Mouse (Mus musculus) intestine, postnatal 0 days (tissue): ENCODE results near the gene Zfp747. TPM values are rescaled to one million over a fixed set of nuclear protein-coding genes. Genes with fewer than 3 reads are reported as not detected.

Experiments used
- ATAC-seq: fragments of 200-750 bp; cut with Nextera tagmentation; 2 replicates; pipeline ENCODE4 v1.8.0; 2017; ENCODE audit warnings: mild to moderate bottlenecking, moderate TSS enrichment, moderate library complexity
- H3K27ac ChIP-seq: fragments of 300-500 bp; sonication (generic); 2 replicates; pipeline ENCODE4 v1.5.1; 2014; ENCODE audit warnings: mild to moderate bottlenecking, low read depth, low read length, moderate library complexity
- H3K27me3 ChIP-seq: fragments of 300-500 bp; sonication (generic); replicated peaks from 2 replicates; pipeline ENCODE4 v1.6.1; 2014; ENCODE audit warnings: low read length, mixed read lengths; ENCODE audit not compliant: control insufficient read depth, insufficient read depth
- H3K36me3 ChIP-seq: fragments of 300-500 bp; sonication (generic); 2 replicates; pipeline ENCODE4 v1.6.1; 2014; ENCODE audit warnings: mild to moderate bottlenecking, moderate library complexity; ENCODE audit not compliant: control insufficient read depth, insufficient read depth
- H3K4me1 ChIP-seq: fragments of 300-500 bp; sonication (generic); replicated peaks from 2 replicates; pipeline ENCODE4 v1.6.1; 2014; ENCODE audit warnings: antibody characterized with exemption, low read length, mixed read lengths; ENCODE audit not compliant: control insufficient read depth, insufficient read depth
- H3K4me2 ChIP-seq: fragments of 300-500 bp; sonication (generic); replicated peaks from 2 replicates; pipeline ENCODE4 v1.6.1; 2014; ENCODE audit warnings: low read depth, mild to moderate bottlenecking, moderate library complexity
- H3K4me3 ChIP-seq: fragments of 300-500 bp; sonication (generic); 2 replicates; pipeline ENCODE4 v1.5.1; 2014; ENCODE audit warnings: low read depth, low read length
- H3K9ac ChIP-seq: fragments of 300-500 bp; sonication (generic); 2 replicates; pipeline ENCODE4 v1.6.1; 2014; ENCODE audit warnings: mild to moderate bottlenecking, low read depth, low read length
- H3K9me3 ChIP-seq: fragments of 300-500 bp; sonication (generic); 2 replicates; pipeline ENCODE4 v1.6.1; 2016; ENCODE audit warnings: mixed run types; ENCODE audit not compliant: control insufficient read depth
- CTCF ChIP-seq: sonication (generic); IDR thresholded peaks from 2 replicates; pipeline ENCODE4 v1.5.1; 2016; ENCODE audit warnings: low read depth, mild to moderate bottlenecking, control low read depth, antibody characterized with exemption, moderate library complexity
- WGBS: fragments of 180-500 bp; shearing (Covaris S2); extraction: QIAGEN DNeasy Blood & Tissue Kit; methylation state at CpG from one replicate; pipeline ENCODE4 v1.1.7; 2014; 5-methylcytosine and 5-hydroxymethylcytosine counted together
- polyA plus RNA-seq: library from polyadenylated mRNA; unstranded; fragments of >200 nt; fragmentation: Nextera tagmentation; extraction: Ambion mirVana; gene quantifications from 2 replicates; pipeline ENCODE4 v1.2.1, GENCODE M21; 2015

The Zfp747 gene
- polyA plus RNA-seq, 1 experiment from 2014 or later: 7.3 TPM

DNA sequence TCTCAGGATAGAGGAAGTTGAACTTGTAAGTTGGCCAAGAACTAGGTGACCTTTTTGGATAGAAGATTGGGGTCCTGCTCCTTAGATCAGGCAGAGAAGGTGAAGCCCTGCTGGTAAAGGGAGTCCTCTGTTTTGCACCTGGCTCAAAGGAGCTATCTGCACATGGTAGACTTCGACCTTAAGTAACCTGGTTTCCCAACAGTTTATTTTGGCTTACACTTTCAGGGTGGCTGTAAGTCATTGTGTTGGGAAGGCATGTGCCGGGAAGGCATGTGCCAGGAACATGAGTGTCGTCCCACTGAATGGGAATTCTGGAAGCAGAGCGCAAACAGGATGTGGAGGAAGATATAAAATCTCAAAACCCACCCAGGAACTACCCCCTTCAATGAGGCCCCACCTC lies 40.2 kb downstream of the Zfp747 start:
- TF ChIP-seq CTCF: no peak
- H3K9ac ChIP-seq: no peak overlapping the region
- no peak overlapping the region for H3K4me2 ChIP-seq
- ATAC-seq: no peak
- no peaks in the 10 kb centered on the region for H3K9me3 ChIP-seq
- no peak overlapping the region for H3K4me3 ChIP-seq
- no peaks in the 10 kb centered on the region for H3K27me3 ChIP-seq
- WGBS: 84% methylated on average over 4 of the region's 4 CpGs
- no peaks in the 10 kb centered on the region for H3K36me3 ChIP-seq
- no peak overlapping the region for H3K27ac ChIP-seq
- H3K4me1 ChIP-seq: no peaks in the 10 kb centered on the region

DNA sequence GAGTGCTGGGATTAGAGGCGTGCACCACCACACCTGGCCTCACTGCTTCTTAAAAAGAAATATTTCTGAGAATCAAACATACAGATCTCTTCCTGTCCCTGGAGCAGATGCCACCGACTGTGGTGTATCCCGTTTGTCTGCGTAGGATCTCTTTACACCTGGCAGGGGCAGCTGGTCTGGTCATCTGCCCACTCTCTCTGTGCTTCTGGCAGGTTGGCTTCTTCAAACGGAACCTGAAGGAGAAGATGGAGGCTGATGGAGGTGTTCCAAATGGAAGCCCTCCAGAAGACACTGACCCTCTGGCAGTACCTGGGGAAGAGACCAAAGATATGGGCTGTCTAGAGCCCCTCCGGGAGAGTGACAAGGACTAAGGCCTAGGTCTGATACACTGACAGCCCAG lies 42.6 kb downstream of the Zfp747 start:
- Histone ChIP-seq H3K4me3 (no peak overlapping the region), H3K4me1 (no peaks in the 10 kb centered on the region), H3K9me3 (no peaks in the 10 kb centered on the region), H3K27ac (no peak overlapping the region), H3K9ac (no peak overlapping the region), H3K4me2 (no peak overlapping the region), H3K27me3 (no peaks in the 10 kb centered on the region), H3K36me3 (no peaks in the 10 kb centered on the region)
- TF ChIP-seq CTCF: no peak
- no peak for ATAC-seq
- WGBS: 89% methylated on average over 6 of the region's 6 CpGs

DNA sequence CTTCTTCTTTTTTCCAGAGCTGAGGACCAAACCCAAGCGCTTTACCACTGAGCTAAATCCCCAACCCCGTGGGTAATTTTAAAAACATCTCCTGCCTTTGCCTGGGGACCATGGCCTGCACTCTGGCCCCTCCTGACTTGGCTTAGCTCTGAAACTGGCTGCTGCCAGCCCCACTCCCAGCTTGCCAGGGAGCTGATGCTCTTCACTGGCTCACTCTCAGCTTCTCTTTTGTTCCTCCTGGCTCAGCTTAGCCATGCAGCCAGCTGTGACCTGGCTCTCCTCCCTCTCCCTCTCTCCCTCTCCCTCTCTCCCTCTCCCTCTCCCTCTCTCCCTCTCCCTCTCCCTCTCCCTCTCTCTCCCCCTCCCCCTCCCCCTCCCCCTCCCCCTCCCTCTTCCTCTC lies 49.2 kb downstream of the Zfp747 start:
- ATAC-seq: no peak
- Histone ChIP-seq H3K27me3 (no peaks in the 10 kb centered on the region), H3K4me3 (no peak overlapping the region), H3K4me2 (no peak overlapping the region), H3K27ac (no peak overlapping the region), H3K36me3 (no peaks in the 10 kb centered on the region), H3K4me1 (no peaks in the 10 kb centered on the region), H3K9me3 (no peaks in the 10 kb centered on the region), H3K9ac (no peak overlapping the region)
- TF ChIP-seq CTCF: no peak
- 57% methylated on average over 2 of the region's 2 CpGs for WGBS

DNA sequence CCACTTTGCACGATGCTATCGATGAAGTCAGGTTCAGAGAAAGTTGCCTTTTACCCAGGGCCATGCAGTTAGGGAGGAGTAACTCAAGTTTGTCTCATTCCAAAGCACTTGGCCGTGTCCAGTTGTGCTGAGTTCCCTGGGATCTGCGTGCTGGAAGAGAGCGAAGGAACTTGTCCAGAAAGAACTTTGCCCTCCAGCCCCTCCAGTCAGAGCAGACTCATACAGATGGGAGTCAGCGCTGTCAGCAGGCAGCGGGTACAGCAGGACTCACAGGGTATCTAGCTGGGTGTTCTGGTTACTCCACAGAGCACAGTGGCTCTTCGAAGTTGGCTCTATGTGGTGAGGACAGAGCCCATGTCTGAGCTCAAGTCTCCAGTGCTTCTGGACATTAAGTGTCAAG lies 50.3 kb downstream of the Zfp747 start:
- no peak overlapping the region for H3K27ac ChIP-seq
- no peak overlapping the region for H3K4me2 ChIP-seq
- no peak overlapping the region for H3K9ac ChIP-seq
- H3K4me3 ChIP-seq: no peak overlapping the region
- no peak for ATAC-seq
- no peaks in the 10 kb centered on the region for H3K27me3 ChIP-seq
- TF ChIP-seq CTCF: no peak
- 75% methylated on average over 8 of the region's 8 CpGs for WGBS
- no peaks in the 10 kb centered on the region for H3K9me3 ChIP-seq
- H3K36me3 ChIP-seq: no peaks in the 10 kb centered on the region
- no peaks in the 10 kb centered on the region for H3K4me1 ChIP-seq

DNA sequence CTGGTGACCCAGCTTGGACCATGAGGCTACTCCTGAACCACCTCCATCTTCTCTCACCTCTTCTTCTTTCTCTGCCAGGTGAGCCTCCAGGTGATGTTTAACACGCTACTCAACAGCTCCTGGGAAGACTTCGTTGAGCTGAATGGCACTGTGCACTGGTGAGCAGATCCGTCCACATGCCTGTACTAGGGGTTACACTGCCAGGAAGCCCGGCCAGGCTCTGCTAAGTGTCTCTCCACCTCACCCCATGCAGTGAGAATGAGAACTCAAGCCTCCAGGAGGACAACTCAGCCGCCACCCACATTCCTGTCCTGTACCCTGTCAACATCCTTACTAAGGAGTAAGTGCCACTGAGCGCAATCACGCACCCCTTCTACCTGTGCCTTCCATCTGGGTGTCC lies 50.9 kb downstream of the Zfp747 start:
- Histone ChIP-seq H3K9me3 (no peaks in the 10 kb centered on the region), H3K36me3 (no peaks in the 10 kb centered on the region), H3K27ac (no peak overlapping the region), H3K27me3 (no peaks in the 10 kb centered on the region), H3K9ac (no peak overlapping the region), H3K4me1 (no peaks in the 10 kb centered on the region), H3K4me2 (no peak overlapping the region), H3K4me3 (no peak overlapping the region)
- 81% methylated on average over 7 of the region's 7 CpGs for WGBS
- no peak for ATAC-seq
- TF ChIP-seq CTCF: no peak

Other genes starting within 250 kb of the Zfp747 start
- gene Spn, start 238.2 kb downstream of the Zfp747 start, polyA plus RNA-seq: 0.09 and 0.13 TPM in 2 replicates
- 29.2 and 30.2 TPM in 2 replicates for gene Cd2bp2, start 180.0 kb downstream of the Zfp747 start, polyA plus RNA-seq
- 15.0 and 17.1 TPM in 2 replicates for gene Tbc1d10b, start 167.6 kb downstream of the Zfp747 start, polyA plus RNA-seq
- gene Mylpf, start 167.2 kb downstream of the Zfp747 start, polyA plus RNA-seq: 10.7 and 12.3 TPM in 2 replicates
- 7.4 and 7.6 TPM in 2 replicates for gene Zfp553, start 143.0 kb downstream of the Zfp747 start, polyA plus RNA-seq
- 6.3 and 6.6 TPM in 2 replicates for gene Sept1, start 142.9 kb downstream of the Zfp747 start, polyA plus RNA-seq
- gene Zfp771, start 131.8 kb downstream of the Zfp747 start, polyA plus RNA-seq: 17.6 and 19.8 TPM in 2 replicates
- 75.2 and 80.9 TPM in 2 replicates for gene Dctpp1, start 115.3 kb downstream of the Zfp747 start, polyA plus RNA-seq
- gene Sephs2, start 102.0 kb downstream of the Zfp747 start, polyA plus RNA-seq: 335 and 364 TPM in 2 replicates
- gene Itgal, start 79.8 kb downstream of the Zfp747 start, polyA plus RNA-seq: 0.69 and 0.87 TPM in 2 replicates
- 16.3 and 18.0 TPM in 2 replicates for gene Zfp768, start 30.5 kb downstream of the Zfp747 start, polyA plus RNA-seq
- 4.7 and 5.8 TPM in 2 replicates for gene 9130019O22Rik, start 11.1 kb upstream of the Zfp747 start, polyA plus RNA-seq
- 6.8 and 8.0 TPM in 2 replicates for gene E430018J23Rik, start 17.6 kb upstream of the Zfp747 start, polyA plus RNA-seq
- gene Zfp764, start 30.8 kb upstream of the Zfp747 start, polyA plus RNA-seq: 4.8 and 5.2 TPM in 2 replicates
- 18.6 and 22.0 TPM in 2 replicates for gene Zfp688, start 46.0 kb upstream of the Zfp747 start, polyA plus RNA-seq
- gene Zfp689, start 73.1 kb upstream of the Zfp747 start, polyA plus RNA-seq: 2.2 and 2.6 TPM in 2 replicates
- gene Prr14, start 83.6 kb upstream of the Zfp747 start, polyA plus RNA-seq: 31.5 and 33.9 TPM in 2 replicates
- gene Fbrs, start 103.1 kb upstream of the Zfp747 start, polyA plus RNA-seq: 8.1 and 9.4 TPM in 2 replicates
- gene Srcap, start 135.9 kb upstream of the Zfp747 start, polyA plus RNA-seq: 12.3 and 12.5 TPM in 2 replicates
- 5.0 and 6.6 TPM in 2 replicates for gene Gm42715, start 143.5 kb upstream of the Zfp747 start, polyA plus RNA-seq
- gene Tmem265, start 185.3 kb upstream of the Zfp747 start, polyA plus RNA-seq: 1.9 and 3.8 TPM in 2 replicates
- gene Phkg2, start 197.3 kb upstream of the Zfp747 start, polyA plus RNA-seq: 25.1 and 25.7 TPM in 2 replicates
- gene Ccdc189, start 212.5 kb upstream of the Zfp747 start, polyA plus RNA-seq: 3.0 and 3.1 TPM in 2 replicates
- 16.7 and 20.6 TPM in 2 replicates for gene Rnf40, start 212.7 kb upstream of the Zfp747 start, polyA plus RNA-seq
- 3.0 and 3.8 TPM in 2 replicates for gene Zfp629, start 239.7 kb upstream of the Zfp747 start, polyA plus RNA-seq